Mouse (Mus musculus): Measurements from ENCODE around the gene Olfr434.
"Not testable (repeated sequence)": the region's sequence is repeated elsewhere in the genome, so short reads cannot be mapped to it uniquely, and the experiment has no call there.

Gene Olfr434

DNA sequence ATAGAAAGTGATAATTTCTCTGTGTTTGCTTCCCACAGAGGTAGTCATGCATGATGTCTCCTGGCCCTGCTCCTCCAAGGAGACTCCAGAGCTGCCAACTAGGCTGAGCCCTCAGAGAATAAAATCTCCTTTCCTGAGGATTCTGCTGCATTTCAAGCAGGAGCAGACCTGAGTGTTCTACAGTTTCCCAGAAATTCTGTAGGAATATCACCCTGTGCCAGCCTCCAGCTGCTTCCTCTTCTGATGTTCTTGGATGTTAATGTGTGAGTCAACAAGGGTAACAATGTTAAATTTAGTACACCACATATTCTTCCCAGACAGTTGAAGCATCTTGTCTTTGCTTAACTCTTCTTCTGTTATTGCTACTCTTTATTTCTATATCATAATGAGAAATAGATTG, at the start of gene Olfr434:
Gene Olfr434 (plus strand): TSS at position 149 of the 400 bp plus-strand sequence.
- DNase-seq = not testable (repeated sequence)

DNA sequence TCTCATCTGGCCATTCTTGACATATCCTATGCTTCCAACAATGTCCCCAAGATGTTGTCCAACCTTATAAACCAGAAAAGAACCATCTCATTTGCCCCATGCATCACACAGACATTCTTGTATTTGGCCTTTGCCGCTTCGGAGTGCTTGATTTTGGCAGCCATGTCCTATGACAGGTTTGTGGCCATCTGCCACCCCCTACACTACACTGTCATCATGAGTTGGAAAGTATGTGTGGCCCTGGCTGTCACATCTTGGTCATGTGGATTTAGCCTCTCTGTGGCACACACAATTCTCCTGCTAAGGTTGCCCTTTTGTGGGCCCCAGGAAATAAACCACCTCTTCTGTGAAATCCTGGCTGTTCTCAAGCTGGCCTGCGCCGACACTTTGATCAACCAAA, 45.6 kb upstream of the Olfr434 start:
- DNase-seq = peak; percentile 74 to 81

DNA sequence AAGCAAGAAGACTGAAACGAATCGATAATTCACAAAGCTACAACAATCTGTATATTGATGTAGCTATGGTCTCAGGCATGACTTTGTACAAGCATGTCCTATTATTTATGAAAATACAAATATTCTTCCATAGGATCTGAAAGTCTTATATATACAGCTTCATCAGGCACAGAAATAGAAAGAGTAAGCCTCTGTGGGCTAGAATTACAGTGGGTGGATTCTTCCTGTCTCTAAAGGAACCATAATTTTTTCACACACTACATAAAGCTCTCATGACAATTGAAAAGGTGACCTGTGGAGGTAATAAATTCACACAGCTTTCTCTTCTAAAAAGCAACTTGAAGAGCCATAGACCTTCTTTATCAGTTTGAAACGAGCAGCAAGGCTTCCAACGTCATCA, 41.0 kb upstream of the Olfr434 start, which contains the start of gene Olfr13:
Gene Olfr13 (plus strand): TSS at position 301 of the 400 bp plus-strand sequence.
- no peak for DNase-seq

DNA sequence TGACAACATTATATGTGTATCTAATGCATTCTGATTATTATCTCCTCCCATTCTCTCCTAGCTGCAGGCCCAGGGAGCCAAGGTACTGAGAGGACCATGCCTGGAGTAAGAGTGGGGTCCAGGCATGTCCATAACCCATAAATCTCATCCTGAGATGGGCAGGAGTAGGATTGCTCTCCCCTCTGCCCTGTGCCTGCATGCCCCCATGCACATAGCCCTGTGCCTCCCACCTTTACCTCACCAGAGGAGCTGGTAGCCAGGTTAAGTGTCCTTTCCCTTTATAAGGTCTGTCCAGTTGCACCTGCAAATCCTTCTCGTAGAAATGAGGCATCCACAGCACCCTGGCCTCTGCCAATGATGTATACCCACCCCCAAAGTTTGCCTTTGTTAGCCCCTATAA, 34.7 kb upstream of the Olfr434 start:
- DNase-seq = no peak

DNA sequence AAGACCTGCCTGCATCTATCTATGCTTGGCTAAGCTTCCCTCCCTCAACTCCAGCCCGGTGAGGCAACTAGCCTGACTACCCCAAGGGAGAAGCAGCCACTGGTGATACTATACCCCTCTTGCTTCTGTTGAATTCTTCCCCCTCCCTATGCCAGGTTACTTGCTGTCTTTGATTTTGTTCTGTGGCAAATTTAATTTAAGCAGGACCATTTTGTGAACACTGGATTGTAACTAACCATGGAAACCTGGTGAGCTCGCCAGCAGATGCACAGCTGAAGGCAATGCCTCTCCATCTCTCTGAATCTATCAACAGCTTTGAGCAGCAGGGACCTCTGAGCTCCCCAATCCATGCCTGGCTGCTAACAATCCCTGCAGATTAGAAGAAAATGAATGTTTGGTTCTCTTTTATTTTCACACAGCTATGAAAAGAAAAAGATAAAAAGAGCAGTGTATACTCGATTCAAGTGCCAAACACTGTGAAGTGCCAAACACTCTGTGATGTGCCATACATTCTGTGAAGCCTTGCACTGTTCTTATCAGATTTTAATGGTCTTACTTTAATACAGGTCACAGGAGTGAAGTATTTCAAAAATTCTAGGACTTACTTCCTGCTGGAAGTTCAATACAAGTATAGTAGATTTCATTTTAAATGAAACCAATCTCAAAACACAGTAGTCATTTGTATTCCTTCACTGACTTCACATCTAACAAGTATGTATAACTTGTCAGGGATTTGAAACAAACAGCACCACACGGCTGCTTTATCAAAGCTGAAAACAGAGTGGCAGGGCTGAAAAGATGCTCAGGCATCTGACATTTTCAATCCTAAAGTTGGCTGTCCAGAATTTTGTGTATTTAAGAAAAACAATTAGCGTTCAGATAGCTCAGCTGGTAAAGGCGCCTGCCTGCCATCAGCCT, 34.0 kb upstream of the Olfr434 start:
- DNase-seq = no peak

DNA sequence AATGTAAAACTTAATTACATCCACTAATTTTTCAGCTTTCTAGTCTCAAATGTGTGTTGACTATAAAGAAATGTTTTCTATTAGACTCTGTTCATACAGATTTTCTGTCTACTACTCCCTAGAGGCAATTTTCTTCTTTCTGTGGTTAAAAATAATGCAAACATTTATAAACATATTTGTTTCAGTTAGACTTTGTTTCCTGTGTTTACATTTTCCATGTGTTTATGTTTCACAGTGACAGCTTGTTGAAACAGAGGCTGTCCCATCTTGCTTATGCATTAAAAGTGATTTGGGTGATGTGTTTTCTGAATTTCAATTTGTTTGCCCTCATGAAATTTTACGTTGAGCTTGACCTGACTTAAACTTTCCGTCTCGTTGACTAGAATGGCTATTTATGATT, 21.8 kb upstream of the Olfr434 start:
- DNase-seq = no peak

DNA sequence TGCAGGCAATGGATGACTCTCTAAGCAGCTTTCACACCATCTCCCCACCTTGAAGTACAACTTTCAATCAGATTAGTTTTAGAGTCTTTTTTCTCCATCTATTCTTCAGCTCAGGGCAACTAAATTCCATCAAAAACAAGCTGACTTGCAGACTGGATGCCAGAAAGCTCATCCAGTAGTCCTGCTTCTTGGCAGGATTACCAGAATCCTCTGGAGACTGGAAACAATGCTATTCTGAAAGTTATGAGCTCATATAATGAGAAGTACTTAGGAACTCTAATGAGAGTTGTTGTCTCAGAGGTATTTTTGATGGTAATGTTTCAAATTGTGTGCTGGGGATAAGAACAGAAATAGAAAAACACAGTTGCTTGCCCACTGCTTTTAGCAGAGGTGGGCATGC, 16.0 kb upstream of the Olfr434 start, which contains the start of gene Olfr435:
Gene Olfr435 (plus strand): TSS at position 366 of the 400 bp plus-strand sequence.
- DNase-seq = no peak

DNA sequence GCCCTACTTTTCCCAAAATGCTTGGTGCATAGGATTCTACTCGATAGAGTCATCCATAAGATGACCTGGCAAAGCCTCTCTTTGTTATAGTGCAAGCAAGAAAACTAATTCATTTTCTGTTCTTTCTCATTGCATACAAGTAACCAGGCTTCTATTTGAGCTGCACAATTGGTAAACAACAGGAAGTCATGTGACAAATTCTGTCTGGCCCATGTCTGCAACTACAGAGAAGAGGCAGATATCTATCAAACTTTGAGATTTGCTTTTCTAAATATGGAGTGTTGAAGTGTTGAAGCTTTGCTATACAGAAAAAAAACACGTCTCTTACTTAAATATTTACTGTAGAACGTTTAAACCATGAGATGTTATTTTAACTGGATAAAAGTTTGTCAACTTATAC, 14.7 kb upstream of the Olfr434 start:
- DNase-seq = no peak

DNA sequence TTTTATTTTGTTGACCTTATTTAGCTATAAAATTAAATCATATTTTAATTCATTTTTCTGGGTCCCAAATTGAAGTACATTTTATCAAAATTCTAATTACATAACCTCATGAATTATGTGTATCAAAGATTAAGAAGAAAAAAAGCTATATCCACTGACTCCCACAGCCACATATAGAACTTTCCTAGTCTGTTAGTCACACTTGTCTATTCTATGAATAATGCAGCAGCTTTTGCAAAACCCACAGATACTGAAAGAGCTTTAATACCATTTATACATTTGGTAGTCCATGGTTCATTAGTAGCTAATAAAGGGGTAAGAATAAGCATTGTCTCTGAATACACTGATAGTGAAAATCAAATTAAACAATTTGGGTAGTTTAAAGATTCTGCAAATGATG, 10.0 kb upstream of the Olfr434 start:
- DNase-seq = no peak

DNA sequence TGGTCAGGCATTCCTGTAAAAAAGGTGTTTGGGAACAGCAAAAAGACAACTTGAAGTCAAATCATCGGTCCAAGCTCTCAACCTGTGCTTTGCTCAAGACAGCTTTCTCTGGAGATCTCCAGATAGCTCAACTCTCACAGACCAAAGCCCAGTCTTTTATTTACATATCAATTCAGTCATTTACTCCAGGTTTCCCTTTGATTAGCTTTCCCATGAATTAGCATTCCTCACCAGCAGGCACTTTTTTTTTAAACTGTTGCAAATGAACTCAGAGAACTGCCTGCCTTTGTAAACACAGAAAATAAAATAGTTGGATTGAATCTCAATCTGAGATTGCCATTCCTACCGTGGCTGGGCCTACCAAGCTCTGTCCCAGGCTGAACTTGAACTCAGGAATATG, 7.5 kb upstream of the Olfr434 start:
- no peak for DNase-seq

DNA sequence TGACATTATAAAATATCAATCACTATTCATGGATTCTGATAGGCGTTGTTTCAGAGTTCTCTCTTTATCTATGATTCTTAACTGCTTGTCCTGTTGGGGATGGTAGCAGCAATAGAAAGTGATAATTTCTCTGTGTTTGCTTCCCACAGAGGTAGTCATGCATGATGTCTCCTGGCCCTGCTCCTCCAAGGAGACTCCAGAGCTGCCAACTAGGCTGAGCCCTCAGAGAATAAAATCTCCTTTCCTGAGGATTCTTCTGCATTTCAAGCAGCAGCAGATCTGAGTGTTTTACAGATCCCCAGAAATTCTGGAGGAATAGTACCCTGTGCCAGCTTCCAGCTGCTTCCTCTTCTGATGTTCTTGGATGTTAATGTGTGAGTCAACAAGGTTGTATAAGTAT, 18.4 kb downstream of the Olfr434 start, which contains the start of gene Olfr47:
Gene Olfr47 (plus strand): TSS at position 275 of the 400 bp plus-strand sequence.
- not testable (repeated sequence) for DNase-seq

DNA sequence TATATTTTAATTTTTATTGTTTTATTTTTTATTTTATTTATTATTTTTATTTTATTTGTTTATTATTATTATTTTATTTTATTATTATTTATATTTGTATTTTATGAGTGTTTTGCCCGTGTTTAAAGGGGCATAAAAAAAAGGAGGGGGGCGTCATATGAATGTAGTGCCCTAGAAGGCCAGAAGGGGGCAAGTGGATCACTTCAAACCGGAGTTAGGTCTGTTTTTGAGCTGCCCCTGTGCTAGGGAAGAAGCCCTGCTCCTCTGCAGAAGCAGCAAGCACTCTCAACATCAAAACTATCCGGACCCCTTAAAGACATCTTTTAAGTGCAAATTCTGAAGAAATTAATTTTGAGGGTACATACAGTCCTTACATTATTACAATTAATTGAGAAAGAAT, 29.2 kb downstream of the Olfr434 start:
- DNase-seq = peak; percentile 57 to 63

DNA sequence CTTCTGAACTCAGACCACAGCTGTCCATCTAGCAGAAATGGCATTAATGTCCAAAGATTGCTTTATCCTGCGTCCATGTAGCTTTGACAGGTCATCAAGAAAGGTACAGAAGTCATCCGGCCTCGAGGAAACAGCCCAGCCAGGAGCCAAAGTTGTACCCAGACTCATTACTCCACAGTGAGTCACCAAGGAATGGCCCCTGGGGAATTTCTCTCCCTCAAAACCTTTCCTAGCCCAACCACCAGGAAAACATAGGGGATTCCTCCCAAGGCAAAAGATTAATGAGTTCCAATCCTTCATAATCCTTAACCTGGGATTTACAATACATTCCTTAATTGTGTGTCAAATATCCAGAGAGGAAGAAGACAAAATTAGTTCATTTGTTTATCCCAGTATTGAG, 34.6 kb downstream of the Olfr434 start:
- no peak for DNase-seq

DNA sequence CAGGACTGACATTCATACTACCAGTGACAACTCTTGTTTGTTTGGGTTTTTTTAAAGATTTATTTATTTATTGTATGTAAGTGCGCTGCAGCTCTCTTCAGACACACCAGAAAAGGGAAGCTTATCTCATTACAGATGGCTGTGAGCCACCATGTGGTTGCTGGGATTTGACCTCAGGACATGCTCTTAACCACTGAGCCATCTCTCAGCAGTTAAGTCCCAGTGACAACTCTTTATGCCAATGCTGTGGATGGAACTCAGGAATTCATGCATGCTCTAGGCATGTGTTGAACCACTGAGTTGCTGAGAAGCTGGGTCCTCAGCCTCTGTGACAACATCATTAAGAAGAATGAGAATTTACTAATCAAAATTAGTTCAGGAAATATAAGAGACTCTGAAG, 40.2 kb downstream of the Olfr434 start:
- no peak for DNase-seq

DNA sequence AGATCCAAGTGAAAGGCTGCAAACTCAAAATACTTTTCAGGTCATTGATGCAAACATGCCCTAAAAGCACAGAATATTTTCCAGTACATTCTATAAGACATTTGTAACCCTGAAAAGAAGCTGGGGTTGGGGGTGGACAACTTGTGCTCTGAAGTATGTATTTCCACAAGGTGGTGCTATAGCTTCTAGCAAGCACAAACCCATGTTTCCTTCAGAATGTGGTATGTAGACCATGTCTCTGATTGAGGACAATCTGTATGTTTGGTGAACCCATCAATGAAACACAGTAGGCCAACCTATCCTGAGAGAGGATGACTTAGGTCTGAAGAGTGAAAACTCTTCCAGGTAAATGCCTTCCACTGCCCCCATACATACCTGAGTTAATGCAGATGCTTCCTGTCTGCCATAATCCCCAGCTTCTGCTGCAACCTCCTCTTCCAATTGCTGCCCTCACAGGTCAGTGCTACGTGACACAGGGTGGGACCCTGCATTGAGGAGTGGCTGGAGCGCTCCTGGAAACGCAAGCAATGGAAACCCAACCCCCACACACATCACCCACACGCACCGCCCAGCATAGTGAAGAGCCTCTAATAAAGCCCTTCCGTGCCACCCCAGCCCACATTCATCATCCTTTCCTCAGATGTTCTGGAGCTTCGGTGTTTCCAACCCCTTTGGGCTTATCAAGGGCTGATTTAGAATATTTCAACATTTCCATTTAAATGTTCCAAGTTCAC, 41.5 kb downstream of the Olfr434 start:
- DNase-seq = peak; percentile 14 to 49

DNA sequence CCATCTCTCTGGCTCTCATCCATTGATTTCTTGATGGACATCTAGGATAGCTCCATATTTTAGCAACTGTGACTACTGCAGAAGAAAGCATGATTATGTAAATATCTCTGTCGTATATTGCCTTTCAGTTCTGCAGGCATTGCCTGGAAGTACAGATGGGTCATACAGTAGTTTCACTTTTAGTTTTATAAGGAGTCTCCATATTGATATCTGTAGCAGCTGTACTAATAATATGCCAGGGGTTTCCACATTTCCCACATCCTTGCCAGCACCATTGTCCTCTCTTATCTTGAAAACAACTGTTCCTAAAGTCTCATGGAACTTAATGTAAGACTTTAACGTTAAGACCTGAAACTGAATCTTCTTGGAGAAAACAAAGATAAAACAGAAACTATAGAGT, 47.9 kb downstream of the Olfr434 start:
- DNase-seq = no peak

DNA sequence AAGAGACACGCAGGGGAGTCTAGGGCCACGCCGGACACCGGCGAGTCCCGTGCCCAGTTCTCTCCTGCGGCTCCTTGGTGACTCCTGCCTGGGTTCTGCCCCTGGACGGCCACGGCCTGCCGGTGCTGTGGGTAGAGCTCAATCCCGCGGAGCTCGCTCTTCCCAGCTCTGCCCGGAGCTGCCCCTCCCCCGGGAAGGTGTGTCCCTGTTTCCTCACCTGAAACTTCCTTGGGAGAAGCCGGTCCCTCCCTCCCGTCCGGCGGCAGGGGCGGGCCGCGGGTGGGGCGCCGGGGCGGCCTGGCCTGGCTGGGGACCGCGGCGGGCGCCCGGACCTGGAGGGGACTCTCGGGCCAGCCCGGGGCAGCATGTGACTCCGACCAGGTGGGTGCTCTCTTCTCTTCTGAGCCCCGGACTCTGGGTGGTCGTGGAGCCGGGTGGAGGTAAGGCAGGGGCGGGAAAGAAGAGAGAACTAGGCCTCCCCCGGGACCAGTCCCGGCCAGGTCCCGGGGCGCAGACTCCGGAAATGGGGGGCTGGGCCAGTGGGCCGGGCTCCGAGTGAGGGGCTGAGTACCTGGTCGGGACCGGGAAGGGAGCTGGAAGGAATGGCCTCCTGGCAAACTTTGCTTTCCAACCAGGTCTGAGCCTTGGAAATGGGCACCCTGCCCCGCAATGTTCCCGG, 52.7 kb downstream of the Olfr434 start, which contains the start of gene Arhgef5:
Gene Arhgef5 (plus strand): TSS at position 220 of the 679 bp plus-strand sequence.
- peak; percentile 32 to 33 for DNase-seq

DNA sequence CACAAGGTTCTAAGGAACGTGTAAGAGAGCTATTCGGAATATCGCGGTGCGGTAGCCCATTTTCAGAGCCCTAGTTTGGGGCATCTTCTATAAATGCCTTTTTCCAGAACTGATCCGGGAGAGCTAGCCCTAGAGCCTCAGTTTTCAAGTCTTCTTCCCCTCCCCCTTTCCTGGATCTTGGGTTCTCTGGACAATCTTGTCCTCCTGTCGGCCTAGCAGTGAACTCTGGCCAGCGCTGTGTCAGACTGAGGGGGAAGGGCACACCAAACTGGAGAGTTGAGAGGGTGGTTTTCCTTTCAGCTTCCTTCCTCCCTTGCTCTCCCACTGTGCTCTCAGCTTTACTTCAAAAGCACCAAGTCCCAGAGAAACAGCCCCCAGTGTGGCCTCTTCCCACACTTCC, 53.5 kb downstream of the Olfr434 start:
- peak in 1 of 2 experiments; percentile 8 for DNase-seq
